Mouse (Mus musculus) forebrain, embryonic 11.5 days (tissue): Measurements from ENCODE around the gene E4f1. TPM values are rescaled to one million over a fixed set of nuclear protein-coding genes. Genes with fewer than 3 reads are reported as not detected.
"Not testable (repeated sequence)": the region's sequence is repeated elsewhere in the genome, so short reads cannot be mapped to it uniquely, and the experiment has no call there.

Source experiments
- ATAC-seq: fragments of 200-750 bp; cut with Nextera tagmentation; replicated peaks from 2 replicates; pipeline ENCODE4 v1.8.0; 2017; ENCODE audit warnings: moderate TSS enrichment; ENCODE audit not compliant: low FRiP score
- DNase-seq: peaks from one replicate; pipeline ENCODE4 v3.0.0-alpha.2; 2017; ENCODE audit warnings: low spot score
- H3K27ac ChIP-seq: fragments of 300-500 bp; sonication (generic); 2 replicates; pipeline ENCODE4 v1.5.1; 2014; ENCODE audit warnings: low read depth, low read length
- H3K27me3 ChIP-seq: fragments of 300-500 bp; sonication (generic); 2 replicates; pipeline ENCODE4 v1.6.1; 2014; ENCODE audit warnings: mild to moderate bottlenecking, low read length, mixed read lengths; ENCODE audit not compliant: control insufficient read depth, insufficient read depth
- H3K36me3 ChIP-seq: fragments of 300-500 bp; sonication (generic); 2 replicates; pipeline ENCODE4 v1.6.1; 2014; ENCODE audit warnings: mild to moderate bottlenecking, low read length, moderate library complexity, mixed read lengths; ENCODE audit not compliant: control insufficient read depth, insufficient read depth
- H3K4me1 ChIP-seq: fragments of 300-500 bp; sonication (generic); replicated peaks from 2 replicates; pipeline ENCODE4 v1.6.1; 2014; ENCODE audit warnings: low read length, mixed read lengths; ENCODE audit not compliant: control insufficient read depth, insufficient read depth
- H3K4me2 ChIP-seq: fragments of 300-500 bp; sonication (generic); 2 replicates; pipeline ENCODE4 v1.6.1; 2014; ENCODE audit warnings: low read depth, mild to moderate bottlenecking, low read length, moderate library complexity, mixed read lengths; ENCODE audit not compliant: severe bottlenecking
- H3K4me3 ChIP-seq: fragments of 300-500 bp; sonication (generic); 2 replicates; pipeline ENCODE4 v1.5.1; 2014; ENCODE audit warnings: low read depth, low read length
- H3K9ac ChIP-seq: fragments of 300-500 bp; sonication (generic); 2 replicates; pipeline ENCODE4 v1.6.1; 2014; ENCODE audit warnings: low read length
- H3K9me3 ChIP-seq: fragments of 300-500 bp; sonication (generic); 2 replicates; pipeline ENCODE4 v1.6.1; 2016; ENCODE audit warnings: low read length, mixed read lengths; ENCODE audit not compliant: control insufficient read depth
- WGBS: fragments of 180-500 bp; shearing (Covaris S2); extraction: QIAGEN DNeasy Blood & Tissue Kit; methylation state at CpG from one replicate; pipeline ENCODE4 v1.1.7; 2014; 5-methylcytosine and 5-hydroxymethylcytosine counted together
- polyA plus RNA-seq: library from polyadenylated mRNA; unstranded; fragments of >200 nt; fragmentation: Nextera tagmentation; extraction: Ambion mirVana; gene quantifications from 2 replicates; pipeline ENCODE4 v1.2.1, GENCODE M21; 2014

Gene E4f1
- polyA plus RNA-seq, 1 experiment from 2014 or later = 31.4 TPM

- H3K9ac ChIP-seq, H3K27me3 ChIP-seq, H3K4me2 ChIP-seq, ATAC-seq, DNase-seq, H3K4me3 ChIP-seq, H3K4me1 ChIP-seq, H3K27ac ChIP-seq, H3K9me3 ChIP-seq: not testable (repeated sequence)
- WGBS = 97% methylated on average over 5 of the region's 8 CpGs
- H3K36me3 ChIP-seq = peaks cover 21% of the 10 kb centered on the region
Measured at GRCm38 (mm10) chr17:24425326-24425725, 44.8 kb downstream of the E4f1 start.

- DNase-seq = no peak
- 97% methylated on average over 5 of the region's 5 CpGs for WGBS
- peaks cover 28% of the 10 kb centered on the region for H3K36me3 ChIP-seq
Measured at GRCm38 (mm10) chr17:24424489-24424888, 45.6 kb downstream of the E4f1 start.

GRCm38 (mm10) chr17:24423114-24423513 is 47.0 kb downstream of the E4f1 start:
- WGBS = 93% methylated on average over 4 of the region's 4 CpGs
- H3K4me3 ChIP-seq = no peak overlapping the region
- H3K36me3 ChIP-seq = peaks cover 35% of the 10 kb centered on the region

More at GRCm38 (mm10) chr17:24424489-24424888, 45.6 kb downstream of the E4f1 start:
- Histone ChIP-seq H3K27me3 (no peaks in the 10 kb centered on the region), H3K4me1 (peaks cover 2% of the 10 kb centered on the region), H3K4me2 (no peak overlapping the region), H3K9me3 (no peaks in the 10 kb centered on the region), H3K27ac (no peak overlapping the region), H3K9ac (no peak overlapping the region), H3K4me3 (no peak overlapping the region)
- ATAC-seq = no peak

GRCm38 (mm10) chr17:24416051-24416652 is 54.0 kb downstream of the E4f1 start:
- H3K27me3 ChIP-seq = no peaks in the 10 kb centered on the region
- WGBS = 89% methylated on average over 3 of the region's 3 CpGs
- H3K9ac ChIP-seq = no peak overlapping the region; the same call in 1 of the 2 replicates
- DNase-seq (no peak), ATAC-seq (no peak)
- peak overlapping the region; percentile 92 for H3K4me2 ChIP-seq
- H3K4me1 ChIP-seq = peaks cover 2% of the 10 kb centered on the region; the same call in 1 of the 2 replicates
- no peaks in the 10 kb centered on the region for H3K9me3 ChIP-seq
- peak overlapping the region; percentile 88; the same call in 1 of the 2 replicates for H3K4me3 ChIP-seq
- no peak overlapping the region for H3K27ac ChIP-seq
- peaks cover 19% of the 10 kb centered on the region for H3K36me3 ChIP-seq

More at GRCm38 (mm10) chr17:24423114-24423513, 47.0 kb downstream of the E4f1 start:
- Histone ChIP-seq H3K4me2 (no peak overlapping the region), H3K9me3 (no peaks in the 10 kb centered on the region), H3K9ac (no peak overlapping the region), H3K27me3 (no peaks in the 10 kb centered on the region), H3K27ac (no peak overlapping the region), H3K4me1 (peaks cover 2% of the 10 kb centered on the region)
- DNase-seq = no peak
- no peak for ATAC-seq

- peak overlapping the region; percentile 85 for H3K27ac ChIP-seq
- ATAC-seq (no peak), DNase-seq (no peak)
- no peaks in the 10 kb centered on the region for H3K27me3 ChIP-seq
- peak overlapping the region; percentile 92 for H3K4me2 ChIP-seq
- WGBS = under 1% methylated on average over 21 of the region's 21 CpGs
- H3K9me3 ChIP-seq = no peaks in the 10 kb centered on the region
- H3K36me3 ChIP-seq = peaks cover 12% of the 10 kb centered on the region
- H3K9ac ChIP-seq = peak overlapping the region; percentile 90
- peak overlapping the region; percentile 88 for H3K4me3 ChIP-seq
- peaks cover 2% of the 10 kb centered on the region; the same call in 1 of the 2 replicates for H3K4me1 ChIP-seq
Measured at GRCm38 (mm10) chr17:24415011-24415410, 55.1 kb downstream of the E4f1 start.

- DNase-seq (peak; percentile 100), ATAC-seq (peak; percentile 93)
- Histone ChIP-seq H3K9me3 (no peaks in the 10 kb centered on the region), H3K4me3 (peak within 1 kb of the TSS; percentile 88), H3K27me3 (no peaks in the 10 kb centered on the region), H3K4me2 (peak within 1 kb of the TSS; percentile 92), H3K27ac (peak within 1 kb of the TSS; percentile 85), H3K9ac (peak within 1 kb of the TSS; percentile 90), H3K4me1 (peaks cover 2% of the 10 kb centered on the region; the same call in 1 of the 2 replicates), H3K36me3 (peaks cover 6% of the 10 kb centered on the region; the same call in 1 of the 2 replicates)
- WGBS = under 1% methylated on average over 62 of the region's 64 CpGs
Measured at GRCm38 (mm10) chr17:24414230-24414976, 55.7 kb downstream of the E4f1 start, which contains the start of gene Rnps1. Gene Rnps1 (plus strand): TSS chr17:24414565.

- WGBS = 34% methylated on average over 22 of the region's 22 CpGs
- H3K4me3 ChIP-seq = peak overlapping the region; percentile 88
- peak overlapping the region; percentile 66 for H3K9ac ChIP-seq
- ATAC-seq (peak; percentile 43), DNase-seq (peak; percentile 57)
- peak overlapping the region; percentile 55; the same call in 1 of the 2 replicates for H3K27ac ChIP-seq
- H3K4me1 ChIP-seq = peaks cover 2% of the 10 kb centered on the region; the same call in 1 of the 2 replicates
- no peaks in the 10 kb centered on the region for H3K27me3 ChIP-seq
- H3K9me3 ChIP-seq = no peaks in the 10 kb centered on the region
- H3K36me3 ChIP-seq = peaks cover 1% of the 10 kb centered on the region; the same call in 1 of the 2 replicates
- H3K4me2 ChIP-seq = peak overlapping the region; percentile 77
Measured at GRCm38 (mm10) chr17:24413557-24414211, 56.4 kb downstream of the E4f1 start.

- no peaks in the 10 kb centered on the region; the same call in 1 of the 2 replicates for H3K36me3 ChIP-seq
- no peak for ATAC-seq
- no peak overlapping the region for H3K4me2 ChIP-seq
- no peak overlapping the region for H3K4me3 ChIP-seq
- WGBS = 91% methylated on average over 12 of the region's 12 CpGs
- H3K9me3 ChIP-seq = no peaks in the 10 kb centered on the region
- H3K27me3 ChIP-seq = no peaks in the 10 kb centered on the region
- no peak overlapping the region for H3K9ac ChIP-seq
- DNase-seq = no peak
- H3K4me1 ChIP-seq = no peaks in the 10 kb centered on the region
- no peak overlapping the region for H3K27ac ChIP-seq
Measured at GRCm38 (mm10) chr17:24407116-24407803, 62.9 kb downstream of the E4f1 start.
